Mouse (Mus musculus) bone marrow macrophage, adult 2 months (primary cell): ENCODE measurements at regions not wholly inside any gene's neighbourhood (a gene's known extent, or its start where the extent isn't known, plus 50 kb on each side); places are given as distances from the start of the nearest gene placed in this dataset.

Experiments used
- H3K27ac ChIP-seq: 2 replicates; pipeline ENCODE4 v1.5.1; 2012; ENCODE audit warnings: low read depth, low read length; ENCODE audit not compliant: insufficient read depth
- H3K4me1 ChIP-seq: 2 replicates; pipeline ENCODE4 v1.6.1; 2012; ENCODE audit warnings: low read length; ENCODE audit not compliant: control insufficient read depth, insufficient read depth
- H3K4me3 ChIP-seq: 2 replicates; pipeline ENCODE4 v1.5.1; 2012; ENCODE audit warnings: mild to moderate bottlenecking, low read length, moderate library complexity; ENCODE audit not compliant: insufficient read depth
- CTCF ChIP-seq: IDR thresholded peaks from 2 replicates; pipeline ENCODE4 v1.5.1; 2012; ENCODE audit warnings: low read depth, mild to moderate bottlenecking, low read length, moderate library complexity
- POLR2A ChIP-seq: IDR thresholded peaks from 2 replicates; pipeline ENCODE4 v1.6.1; 2012; ENCODE audit warnings: mild to moderate bottlenecking, low read depth, low read length, borderline replicate concordance

DNA sequence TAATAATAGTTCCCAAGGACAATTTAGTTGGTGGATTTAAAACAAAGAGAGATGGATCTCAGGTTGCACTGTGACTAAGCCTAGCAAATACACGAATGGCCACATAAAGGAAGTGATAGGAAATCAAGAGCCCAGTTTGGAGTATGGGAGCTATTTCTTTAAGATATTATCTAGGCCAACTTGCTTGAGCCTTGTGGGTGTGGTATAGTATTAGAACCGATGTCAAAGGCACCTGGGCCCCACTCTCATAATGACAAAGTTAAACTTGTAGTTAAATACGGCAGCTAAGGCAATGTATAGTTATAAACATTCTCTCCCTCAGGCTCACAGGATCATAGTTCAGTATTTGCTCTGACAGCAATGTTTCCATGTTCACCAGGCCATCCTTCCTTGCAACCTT is 257.3 kb upstream of the Acvr2a start:
- no peaks in the 10 kb centered on the region for H3K4me1 ChIP-seq
- no peak overlapping the region for H3K4me3 ChIP-seq
- H3K27ac ChIP-seq: no peak overlapping the region
- TF ChIP-seq POLR2A: no peak
- no peak for TF ChIP-seq CTCF

DNA sequence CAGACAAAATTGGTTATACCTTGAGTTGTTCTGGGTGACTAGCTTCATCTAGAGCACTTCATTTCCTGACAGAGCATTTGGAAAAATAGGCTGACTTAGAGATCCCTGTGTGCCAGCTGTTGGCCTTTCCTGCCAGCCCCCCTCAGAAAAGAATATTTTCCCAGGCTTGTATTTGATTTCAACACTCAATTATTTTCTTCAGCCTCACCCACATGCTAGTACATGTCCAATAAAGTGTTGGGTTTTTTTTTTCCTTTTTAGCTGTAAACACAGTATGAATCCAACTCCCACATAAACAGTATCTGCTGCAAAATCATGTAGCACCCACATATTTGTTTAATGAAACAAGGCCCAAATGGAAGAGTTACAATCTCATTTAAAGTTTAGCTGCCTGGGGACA is 256.8 kb upstream of the Acvr2a start:
- H3K27ac ChIP-seq: no peak overlapping the region
- TF ChIP-seq CTCF: no peak
- TF ChIP-seq POLR2A: no peak

DNA sequence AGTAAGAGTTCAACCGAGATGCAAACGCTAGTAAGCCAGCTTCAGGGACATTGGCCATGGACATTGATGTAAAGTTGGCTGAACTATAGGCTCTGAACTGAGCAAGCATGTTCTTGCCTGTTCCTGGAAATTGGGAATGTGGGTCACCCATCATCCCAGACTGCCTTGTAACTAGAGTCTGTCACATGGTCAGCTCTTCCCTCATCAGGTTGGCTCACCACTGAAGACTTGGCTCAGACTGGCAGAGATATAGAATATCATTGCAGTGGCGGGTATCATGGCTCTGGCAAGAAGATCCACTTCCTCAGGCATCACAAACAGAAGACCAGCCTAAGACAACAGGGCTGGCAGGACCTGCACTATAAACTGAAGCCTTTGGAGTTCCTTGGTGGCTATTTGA is 255.3 kb upstream of the Acvr2a start:
- no peaks in the 10 kb centered on the region for H3K4me1 ChIP-seq
- TF ChIP-seq POLR2A (no peak), CTCF (no peak)
- H3K4me3 ChIP-seq: no peak overlapping the region
- H3K27ac ChIP-seq: no peak overlapping the region

More for the DNA sequence above, 256.8 kb upstream of the Acvr2a start:
- H3K4me1 ChIP-seq: no peaks in the 10 kb centered on the region
- no peak overlapping the region for H3K4me3 ChIP-seq

DNA sequence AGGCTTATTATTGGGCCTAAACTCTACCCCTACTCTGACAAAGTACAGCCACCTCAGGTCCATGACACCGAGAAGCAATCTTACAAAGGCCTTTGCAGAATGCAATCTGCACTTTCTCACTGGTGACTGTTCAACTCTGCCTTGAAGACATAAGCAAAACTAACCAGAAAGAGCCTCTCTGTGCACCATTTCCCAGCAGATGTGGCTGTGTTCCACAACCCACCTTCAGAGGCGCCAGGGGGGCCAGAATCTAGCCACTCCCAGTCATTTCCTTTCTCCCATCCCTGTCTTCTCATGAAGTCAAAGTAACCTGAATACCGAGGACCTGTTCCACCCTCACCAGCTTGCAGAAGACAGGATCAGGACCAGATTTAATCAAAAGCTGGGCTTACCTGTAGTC is 250.3 kb upstream of the Acvr2a start:
- no peak overlapping the region for H3K27ac ChIP-seq
- no peak overlapping the region for H3K4me3 ChIP-seq
- no peaks in the 10 kb centered on the region for H3K4me1 ChIP-seq
- TF ChIP-seq POLR2A: no peak
- TF ChIP-seq CTCF: no peak

DNA sequence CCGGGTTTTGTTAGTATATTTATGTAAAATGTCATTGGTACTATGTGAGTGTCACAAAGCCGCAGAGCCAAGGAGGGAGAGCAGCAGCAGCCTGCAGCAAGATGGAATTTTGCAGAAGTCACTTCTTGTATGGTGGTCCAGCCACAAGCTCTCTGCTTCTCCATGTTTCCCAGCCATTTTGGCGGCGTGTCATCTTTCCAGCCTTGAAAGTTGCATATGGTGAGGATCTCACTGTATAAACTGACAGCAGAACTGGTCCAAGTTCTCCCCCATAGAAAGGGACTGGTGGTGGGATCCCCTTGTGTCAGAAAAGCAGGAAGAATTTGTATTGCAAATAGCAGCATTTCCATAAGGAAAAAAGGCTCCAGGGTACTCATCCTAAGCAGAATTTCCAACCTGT is 249.7 kb upstream of the Acvr2a start:
- H3K4me1 ChIP-seq: no peaks in the 10 kb centered on the region
- H3K27ac ChIP-seq: no peak overlapping the region
- TF ChIP-seq POLR2A (no peak), CTCF (no peak)
- H3K4me3 ChIP-seq: no peak overlapping the region

DNA sequence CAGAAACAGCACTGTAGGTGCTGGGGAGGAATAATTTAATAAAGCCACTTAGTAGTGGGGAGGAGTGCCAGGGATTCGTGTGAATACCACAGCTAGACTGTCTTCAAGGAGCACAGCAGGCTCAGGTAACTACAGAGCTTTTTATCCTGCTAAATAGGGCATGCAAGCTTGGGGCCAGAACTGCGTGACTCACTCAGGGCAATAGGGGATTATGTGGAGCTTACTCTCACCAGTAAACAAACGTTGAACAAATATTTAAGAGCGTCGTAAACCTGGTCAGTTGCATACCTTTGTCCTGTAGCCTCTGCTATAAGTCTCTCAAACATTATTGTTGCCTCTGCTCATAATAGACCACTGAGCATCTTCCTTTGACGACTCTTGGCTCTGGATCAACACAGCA is 246.0 kb upstream of the Acvr2a start:
- Histone ChIP-seq H3K4me3 (no peak overlapping the region), H3K27ac (no peak overlapping the region), H3K4me1 (no peaks in the 10 kb centered on the region)
- TF ChIP-seq POLR2A: no peak
- TF ChIP-seq CTCF: no peak

DNA sequence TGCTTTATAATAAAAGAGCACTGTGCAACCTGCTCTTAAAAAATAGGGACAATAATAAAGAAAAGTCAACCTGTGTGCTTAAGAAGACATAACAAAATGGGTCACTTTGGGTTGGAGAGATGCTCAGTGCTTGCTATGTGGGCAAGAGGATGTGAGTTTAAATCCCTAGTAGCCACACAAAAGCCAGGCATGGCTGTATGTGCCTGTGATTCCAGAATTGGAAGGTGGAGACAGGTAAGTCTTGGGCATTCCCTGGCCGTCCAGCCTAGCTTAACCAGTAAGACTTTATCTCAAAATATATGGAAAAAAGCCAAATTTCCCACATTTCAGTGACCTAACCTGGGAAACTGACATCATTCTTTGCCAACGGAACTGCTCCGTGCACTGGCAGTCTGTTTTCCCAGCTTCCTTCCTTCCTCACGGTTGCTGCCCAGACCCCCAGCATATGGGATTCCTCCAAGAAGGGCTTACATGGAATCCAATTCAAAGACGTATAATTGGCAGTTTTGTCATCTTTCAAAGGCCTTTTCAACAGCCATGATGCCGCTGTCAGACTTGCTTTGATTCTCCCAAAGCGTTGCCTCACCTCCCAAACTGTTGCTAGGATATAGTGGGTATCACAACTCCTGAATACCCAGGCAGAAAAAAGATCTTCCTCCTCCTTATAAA is 227.6 kb upstream of the Acvr2a start:
- Histone ChIP-seq H3K4me3 (no peak overlapping the region), H3K4me1 (no peaks in the 10 kb centered on the region), H3K27ac (no peak overlapping the region)
- TF ChIP-seq CTCF (no peak), POLR2A (no peak)

DNA sequence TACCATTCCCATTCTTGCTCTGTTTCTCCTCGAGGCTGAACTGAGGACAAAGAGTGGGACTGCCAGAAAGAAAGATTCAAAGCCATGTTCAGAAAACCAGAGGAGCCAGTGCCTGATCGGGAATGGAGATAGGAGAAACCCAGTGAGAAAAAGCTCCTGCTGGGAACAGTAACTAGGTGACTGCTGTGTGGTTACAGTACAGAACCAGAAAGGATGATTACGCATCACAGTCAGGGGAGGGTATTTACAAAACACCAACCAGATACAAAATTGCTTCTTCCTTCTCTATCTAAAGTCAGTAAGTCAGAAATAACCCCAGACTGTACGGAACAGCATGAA is 227.1 kb upstream of the Acvr2a start:
- H3K27ac ChIP-seq: no peak overlapping the region
- no peak overlapping the region for H3K4me3 ChIP-seq
- no peaks in the 10 kb centered on the region for H3K4me1 ChIP-seq
- TF ChIP-seq CTCF (no peak), POLR2A (no peak)

DNA sequence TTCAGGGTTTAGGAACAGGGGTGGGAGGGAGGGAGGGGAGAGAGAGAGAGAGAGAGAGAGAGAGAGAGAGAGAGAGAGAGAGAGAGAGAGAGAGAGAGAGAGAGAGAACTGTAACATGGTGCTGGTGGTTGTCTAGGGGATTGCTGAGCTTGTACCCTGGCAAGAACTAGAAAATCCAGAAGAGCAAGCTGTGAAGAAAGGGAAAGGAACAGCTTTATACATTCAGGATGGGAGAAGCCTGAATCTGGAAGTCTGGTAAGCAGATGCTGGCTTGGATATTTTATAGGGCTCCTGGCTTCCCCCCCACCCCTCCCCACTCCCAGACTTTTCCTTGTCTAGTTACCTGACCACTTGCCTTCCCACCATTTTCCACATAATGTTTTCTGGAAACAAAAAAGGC is 224.2 kb upstream of the Acvr2a start:
- TF ChIP-seq POLR2A: no peak
- TF ChIP-seq CTCF: no peak
- no peak overlapping the region for H3K27ac ChIP-seq
- no peaks in the 10 kb centered on the region for H3K4me1 ChIP-seq
- no peak overlapping the region for H3K4me3 ChIP-seq

DNA sequence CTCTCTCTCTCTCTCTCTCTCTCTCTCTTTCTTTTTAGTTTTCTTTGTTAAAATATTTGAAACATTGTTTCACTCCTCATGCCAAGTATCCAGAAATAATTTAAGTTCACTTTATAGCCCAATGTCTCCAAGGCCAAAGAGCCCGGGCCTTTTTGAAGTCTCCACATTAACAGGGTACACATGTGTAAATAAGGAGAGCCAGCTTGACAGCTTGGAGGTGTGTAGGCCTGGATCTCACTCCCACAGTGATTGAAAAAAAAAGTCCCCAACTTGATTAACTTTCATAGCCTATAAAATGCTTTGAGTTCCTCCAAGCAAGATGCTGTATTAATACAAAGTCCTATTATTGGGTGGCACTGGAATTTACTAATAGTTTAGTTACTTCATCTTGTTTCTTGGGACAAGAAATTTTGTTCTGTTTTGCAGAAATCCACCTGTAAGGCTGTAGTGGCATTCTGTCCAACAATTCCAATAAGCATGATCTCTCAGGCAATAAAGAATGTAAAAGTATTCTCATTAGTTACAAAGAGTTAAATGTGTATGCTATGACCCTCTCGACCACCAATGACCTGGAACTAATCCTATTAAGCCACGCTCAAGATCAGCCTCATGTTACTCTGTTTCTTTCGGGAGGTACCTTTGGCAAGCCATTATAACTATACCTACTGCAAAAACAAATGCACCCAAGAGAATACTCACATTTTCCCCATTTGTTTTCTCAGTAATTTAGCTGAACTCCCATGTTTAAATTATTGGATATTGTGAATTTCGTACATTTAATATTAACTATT is 215.9 kb upstream of the Acvr2a start:
- Histone ChIP-seq H3K27ac (no peak overlapping the region), H3K4me3 (no peak overlapping the region), H3K4me1 (no peaks in the 10 kb centered on the region)
- TF ChIP-seq CTCF (no peak), POLR2A (no peak)
